20 mouse cellular contexts compared by ENCODE assay signal in the genomic region with DNA sequence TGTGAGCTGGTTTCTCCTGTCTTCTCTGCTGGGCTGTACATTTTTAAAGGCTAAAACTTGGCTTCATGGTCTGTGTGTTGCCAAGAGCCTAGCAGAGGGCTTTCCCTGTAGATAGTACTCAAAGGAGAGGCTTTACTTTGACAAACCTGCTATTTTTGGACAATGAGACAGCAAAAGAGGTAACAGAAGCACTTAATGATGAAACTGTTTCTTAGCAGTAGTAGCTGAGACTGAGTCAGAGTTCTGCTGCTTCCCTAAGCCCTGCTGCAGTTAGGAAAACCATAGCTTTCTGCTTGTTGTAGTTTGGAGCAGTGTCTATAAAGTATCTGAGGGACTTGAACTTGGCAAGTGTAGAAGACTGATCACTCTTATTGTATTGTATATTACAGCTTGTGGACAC. TPM values are rescaled to one million over a fixed set of nuclear protein-coding genes. Genes with fewer than 3 reads are reported as not detected.
DNase-seq lines count a peak whose midpoint lies in the region; ATAC-seq lines count a peak whose summit lies in the region.
"Had no signal": no experiment of that assay in that cellular context is flagged by ENCODE, and none has a peak within 500 bp of the region (broad histone marks: within the 10 kb centered on the region; RNA-seq: fewer than 3 reads in every experiment).

No protein-coding gene starts in this region.

- no peaks in the 10 kb centered on the region for H3K9me3 ChIP-seq in embryonic facial prominence, embryonic 13.5 days
- no peaks in the 10 kb centered on the region for H3K9me3 ChIP-seq in embryonic facial prominence, embryonic 10.5 days
- H3K9me3 ChIP-seq in heart, embryonic 13.5 days, result no peaks in the 10 kb centered on the region
- no peaks in the 10 kb centered on the region for H3K9me3 ChIP-seq in hindbrain, embryonic 10.5 days
- H3K9me3 ChIP-seq: G1E; midbrain, embryonic 12.5 days had no signal

- no peak overlapping the region for H3K4me3 ChIP-seq in embryonic facial prominence, embryonic 13.5 days
- H3K4me3 ChIP-seq in embryonic facial prominence, embryonic 10.5 days, result no peak overlapping the region
- no peak overlapping the region for H3K4me3 ChIP-seq in heart, embryonic 13.5 days
- H3K4me3 ChIP-seq in hindbrain, embryonic 10.5 days, result no peak overlapping the region
- H3K4me3 ChIP-seq: midbrain, embryonic 12.5 days had no signal

- no peak for DNase-seq in embryonic facial prominence, embryonic 10.5 days (ENCODE audit: low spot score)
- no peak for DNase-seq in heart, postnatal 25 days (ENCODE audit: low spot score)
- DNase-seq in hindbrain, embryonic 10.5 days (ENCODE audit: low spot score), result no peak
- DNase-seq in embryo, embryonic 10.5 days (ENCODE audit: low spot score), result no peak
- DNase-seq: adrenal gland, postnatal 14 days; cerebellum, adult 11-12 months; cerebellum, postnatal 36 days; kidney, postnatal 4 days; lung, adult 2 months; thymus, postnatal 14 days had no signal

- no peak for ATAC-seq in embryonic facial prominence, embryonic 13.5 days (ENCODE audit: insufficient number of reproducible peaks, insufficient read depth, low FRiP score, low TSS enrichment, low read depth)
- no peak for ATAC-seq in heart, embryonic 13.5 days (ENCODE audit: extremely low read depth, insufficient number of reproducible peaks, low FRiP score, low TSS enrichment)
- 0 out of 2 replicates have a peak, but pooled peaks have one; percentile 26 for ATAC-seq in common myeloid progenitor, adult 5-6 weeks (replicated peaks; ENCODE audit: low read depth, poor library complexity, severe bottlenecking)
- ATAC-seq in megakaryocyte progenitor cell, adult 5-6 weeks (replicated peaks; ENCODE audit: poor library complexity), result peak; percentile 60
- ATAC-seq: forebrain, embryonic 16.5 days; hindbrain, embryonic 16.5 days; intestine, embryonic 16.5 days had no signal

- H3K9ac ChIP-seq in embryonic facial prominence, embryonic 13.5 days, result 0 out of 2 replicates have a peak overlapping the region, but pooled peaks have one; percentile 2
- peak overlapping the region; percentile 53 for H3K9ac ChIP-seq in heart, embryonic 13.5 days
- H3K9ac ChIP-seq: midbrain, embryonic 12.5 days had no signal

- H3K4me2 ChIP-seq in embryonic facial prominence, embryonic 13.5 days, result no peak overlapping the region
- H3K4me2 ChIP-seq in heart, embryonic 13.5 days, result no peak overlapping the region
- H3K4me2 ChIP-seq: liver, embryonic 11.5 days; midbrain, embryonic 12.5 days had no signal

- peaks cover 70% of the 10 kb centered on the region for H3K36me3 ChIP-seq in embryonic facial prominence, embryonic 13.5 days
- H3K36me3 ChIP-seq in embryonic facial prominence, embryonic 10.5 days (replicated peaks), result peaks cover 57% of the 10 kb centered on the region
- peaks cover 86% of the 10 kb centered on the region for H3K36me3 ChIP-seq in heart, embryonic 13.5 days
- H3K36me3 ChIP-seq in hindbrain, embryonic 10.5 days, result peaks cover 54% of the 10 kb centered on the region

- intact Hi-C loops in heart, postnatal 25 days (cut with DNase I), result no loop called here

- H3K27ac ChIP-seq in embryonic facial prominence, embryonic 13.5 days, result no peak overlapping the region
- no peak overlapping the region for H3K27ac ChIP-seq in embryonic facial prominence, embryonic 10.5 days (replicated peaks)
- peak overlapping the region; percentile 99 for H3K27ac ChIP-seq in heart, embryonic 13.5 days (replicated peaks)
- H3K27ac ChIP-seq in hindbrain, embryonic 10.5 days, result no peak overlapping the region
- H3K27ac ChIP-seq: midbrain, embryonic 12.5 days had no signal

- no peaks in the 10 kb centered on the region for H3K4me1 ChIP-seq in embryonic facial prominence, embryonic 13.5 days
- H3K4me1 ChIP-seq in embryonic facial prominence, embryonic 10.5 days, result no peaks in the 10 kb centered on the region
- H3K4me1 ChIP-seq in heart, embryonic 13.5 days, result peaks cover 24% of the 10 kb centered on the region
- no peaks in the 10 kb centered on the region for H3K4me1 ChIP-seq in hindbrain, embryonic 10.5 days (replicated peaks)
- H3K4me1 ChIP-seq: midbrain, embryonic 12.5 days had no signal

- no peaks in the 10 kb centered on the region for H3K27me3 ChIP-seq in embryonic facial prominence, embryonic 13.5 days
- no peaks in the 10 kb centered on the region for H3K27me3 ChIP-seq in embryonic facial prominence, embryonic 10.5 days (replicated peaks; ENCODE audit: low read depth, poor library complexity, severe bottlenecking)
- no peaks in the 10 kb centered on the region for H3K27me3 ChIP-seq in heart, embryonic 13.5 days (replicated peaks)
- no peaks in the 10 kb centered on the region for H3K27me3 ChIP-seq in hindbrain, embryonic 10.5 days (ENCODE audit: insufficient read depth, poor library complexity, severe bottlenecking)
- H3K27me3 ChIP-seq: midbrain, embryonic 12.5 days had no signal

RNA-seq across cellular contexts. Expression of a gene that starts 16.6 kb away (rescaled TPM):
- polyA plus RNA-seq in embryonic facial prominence, embryonic 13.5 days (2015; fragmentation: Nextera tagmentation; extraction: Ambion mirVana), result 39.2 and 44.8 TPM in 2 replicates
- 21.4 and 21.7 TPM in 2 replicates for polyA plus RNA-seq in embryonic facial prominence, embryonic 10.5 days (2016; fragmentation: Nextera tagmentation; extraction: Ambion mirVana)
- 53.8 and 67.1 TPM in 2 replicates for polyA plus RNA-seq in heart, embryonic 13.5 days (2015; fragmentation: Nextera tagmentation; extraction: Ambion mirVana)
- 100 to 1,000 TPM; 119 to 131 TPM for total RNA-seq in heart, postnatal 25 days (2021)
- total RNA-seq in common myeloid progenitor, adult 5-6 weeks (2017), result 8.5 and 9.8 TPM in 2 replicates
- 10.4 and 11.1 TPM in 2 replicates for total RNA-seq in megakaryocyte progenitor cell, adult 5-6 weeks (2015)
- total RNA-seq in megakaryocyte progenitor cell, adult 5-6 weeks (2017), result 8.9 and 14.0 TPM in 2 replicates
- polyA plus RNA-seq in hindbrain, embryonic 10.5 days (2016; fragmentation: Nextera tagmentation; extraction: Ambion mirVana), result 21.2 and 21.3 TPM in 2 replicates

Comparison
In these comparisons a context has a peak if more than half of its experiments do, and no peak if none do; other contexts are left out.
1. ATAC-seq: peak in common myeloid progenitor, adult 5-6 weeks (single experiment) and megakaryocyte progenitor cell, adult 5-6 weeks (single experiment); none in embryonic facial prominence, embryonic 13.5 days (single experiment) and heart, embryonic 13.5 days (single experiment).